Mouse (Mus musculus) ES-E14 (cell line): Measurements from ENCODE around the gene Usp7.

Experiments
- HCFC1 ChIP-seq: IDR thresholded peaks from 2 replicates; pipeline ENCODE4 v1.6.1; 2012; ENCODE audit warnings: low read length, inconsistent platforms, borderline replicate concordance; ENCODE audit not compliant: insufficient read depth
- MAFK ChIP-seq: IDR thresholded peaks from 2 replicates; pipeline ENCODE4 v1.6.1; 2014; ENCODE audit warnings: mild to moderate bottlenecking, low read depth, low read length, inconsistent platforms; ENCODE audit not compliant: insufficient read depth
- ZC3H11A ChIP-seq: IDR thresholded peaks from 2 replicates; pipeline ENCODE4 v1.6.1; 2012; ENCODE audit warnings: low read depth, mild to moderate bottlenecking, inconsistent platforms, low read length, borderline replicate concordance
- ZNF384 ChIP-seq: IDR thresholded peaks from 2 replicates; pipeline ENCODE4 v1.6.1; 2012; ENCODE audit warnings: low read depth, low read length, inconsistent platforms

GRCm38 (mm10) chr16:8689979-8690656 is 102.0 kb downstream of the Usp7 start:
- no peak for TF ChIP-seq MAFK
- no peak for TF ChIP-seq HCFC1
- no peak for TF ChIP-seq ZC3H11A
- TF ChIP-seq ZNF384 = no peak
